ENCODE assay signal across 8 mouse cellular contexts in the genomic region with DNA sequence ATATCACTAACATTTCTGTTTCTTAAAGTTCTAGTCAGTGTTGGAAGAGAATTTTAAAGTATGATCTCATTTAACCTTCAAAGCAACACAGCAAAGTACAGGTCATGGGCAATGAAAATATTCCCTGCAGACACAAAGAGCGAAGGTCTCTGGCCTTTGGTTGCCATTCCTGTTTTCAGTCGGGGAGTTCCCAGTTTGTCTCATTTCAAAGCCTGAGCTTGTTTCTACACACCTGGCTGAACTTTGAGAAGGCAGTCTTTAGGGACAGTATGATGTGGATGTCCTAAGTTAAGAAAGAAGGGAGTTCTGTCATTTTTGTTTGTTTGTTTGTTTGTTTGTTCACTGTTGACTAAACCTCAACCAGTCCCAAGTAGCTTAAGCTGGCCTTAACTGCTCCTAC. TPM values are rescaled to one million over a fixed set of nuclear protein-coding genes. Genes with fewer than 3 reads are reported as not detected.
DNase-seq lines count a peak whose midpoint lies in the region; ATAC-seq and TF ChIP-seq lines count a peak whose summit lies in the region.

No protein-coding gene starts in this region.

- H3K4me2 ChIP-seq in hindbrain, embryonic 11.5 days (replicated peaks; ENCODE audit: low read depth, low read length) = peak overlapping the region; percentile 63
- H3K4me2 ChIP-seq in midbrain, embryonic 11.5 days = peak overlapping the region; percentile 62

- TF ChIP-seq CTCF in kidney, adult 2 months (conservative IDR thresholded peaks at IDR 0.05; ENCODE audit: insufficient read depth, insufficient read length, low read depth, low read length) = no peak
- TF ChIP-seq CTCF in bone marrow, adult 2 months (IDR thresholded peaks at IDR 0.05; ENCODE audit: control insufficient read depth, insufficient read depth, low read length) = no peak

- peaks cover 13% of the 10 kb centered on the region; the same call in 1 of the 2 replicates for H3K4me1 ChIP-seq in kidney, adult 2 months (ENCODE audit: control insufficient read depth, insufficient read depth, low read length)
- H3K4me1 ChIP-seq in bone marrow, adult 2 months (ENCODE audit: control insufficient read depth, insufficient read depth, low read length) = no peaks in the 10 kb centered on the region
- peaks cover 2% of the 10 kb centered on the region; the same call in 1 of the 2 replicates for H3K4me1 ChIP-seq in hindbrain, embryonic 11.5 days (replicated peaks; ENCODE audit: control insufficient read depth, insufficient read depth, low read length)
- peaks cover 17% of the 10 kb centered on the region for H3K4me1 ChIP-seq in midbrain, embryonic 11.5 days (ENCODE audit: control insufficient read depth, insufficient read depth, low read length)

- H3K27me3 ChIP-seq in kidney, adult 2 months (replicated peaks; ENCODE audit: control insufficient read depth, insufficient read depth, low read length) = no peaks in the 10 kb centered on the region
- H3K27me3 ChIP-seq in hindbrain, embryonic 11.5 days (ENCODE audit: control insufficient read depth, insufficient read depth, low read length) = no peaks in the 10 kb centered on the region
- H3K27me3 ChIP-seq in midbrain, embryonic 11.5 days (ENCODE audit: control insufficient read depth, insufficient read depth, low read length) = no peaks in the 10 kb centered on the region

- H3K27ac ChIP-seq in kidney, adult 2 months (ENCODE audit: insufficient read depth, low read depth, low read length) = peak overlapping the region; percentile 93
- peak overlapping the region; percentile 98 for H3K27ac ChIP-seq in bone marrow, adult 2 months (ENCODE audit: control insufficient read depth, insufficient read depth, low read depth, low read length, poor library complexity)
- H3K27ac ChIP-seq in hindbrain, embryonic 11.5 days (ENCODE audit: low read depth, low read length) = peak overlapping the region; percentile 100
- peak overlapping the region; percentile 99 for H3K27ac ChIP-seq in midbrain, embryonic 11.5 days (ENCODE audit: low read depth, low read length)

- TF ChIP-seq POLR2A in kidney, adult 2 months (IDR thresholded peaks at IDR 0.05; ENCODE audit: low read depth, low read length) = no peak
- TF ChIP-seq POLR2A in bone marrow, adult 2 months (IDR thresholded peaks at IDR 0.05; ENCODE audit: borderline replicate concordance, control insufficient read depth, low read depth, low read length) = no peak

- H3K9ac ChIP-seq in hindbrain, embryonic 11.5 days (ENCODE audit: low read depth, low read length) = peak overlapping the region; percentile 90
- peak overlapping the region; percentile 99 for H3K9ac ChIP-seq in midbrain, embryonic 11.5 days (ENCODE audit: low read length)

- WGBS in kidney, adult 2 months = 36% methylated on average over 2 of the region's 2 CpGs
- 70% methylated on average over 2 of the region's 2 CpGs for WGBS in bone marrow, adult 2 months
- WGBS in hindbrain, embryonic 11.5 days = 57% methylated on average over 2 of the region's 2 CpGs
- 51% methylated on average over 2 of the region's 2 CpGs for WGBS in midbrain, embryonic 11.5 days

- no peak for ATAC-seq in hindbrain, embryonic 11.5 days (ENCODE audit: low FRiP score)
- no peak for ATAC-seq in midbrain, embryonic 11.5 days (ENCODE audit: low FRiP score)

- no peaks in the 10 kb centered on the region for H3K36me3 ChIP-seq in kidney, adult 2 months (ENCODE audit: control insufficient read depth, insufficient read depth, low read length)
- H3K36me3 ChIP-seq in hindbrain, embryonic 11.5 days (ENCODE audit: control insufficient read depth, insufficient read depth, low read length) = no peaks in the 10 kb centered on the region
- no peaks in the 10 kb centered on the region for H3K36me3 ChIP-seq in midbrain, embryonic 11.5 days (ENCODE audit: control insufficient read depth, insufficient read depth, low read length)

- peak; percentile 47 for DNase-seq in kidney, adult 2 months
- DNase-seq in kidney, adult 18-20 months = no peak
- DNase-seq in hindbrain, embryonic 11.5 days (ENCODE audit: low spot score) = no peak
- DNase-seq in midbrain, embryonic 11.5 days (ENCODE audit: low spot score, missing footprints) = peak; percentile 86
- no peak for DNase-seq in left cerebral cortex, adult 18-20 months (ENCODE audit: low spot score in 2 of 2)
- DNase-seq in frontal cortex, postnatal 10 days (ENCODE audit: low spot score in 2 of 2) = no peak
- DNase-seq in right cerebral cortex, postnatal 14 days = no peak

- H3K9me3 ChIP-seq in hindbrain, embryonic 11.5 days (ENCODE audit: control insufficient read depth, low read length) = no peaks in the 10 kb centered on the region
- no peaks in the 10 kb centered on the region for H3K9me3 ChIP-seq in midbrain, embryonic 11.5 days (ENCODE audit: control insufficient read depth, low read length)

- peak overlapping the region; percentile 99 for H3K4me3 ChIP-seq in kidney, adult 2 months (ENCODE audit: insufficient read depth, low read depth, low read length)
- H3K4me3 ChIP-seq in bone marrow, adult 2 months (replicated peaks; ENCODE audit: control insufficient read depth, low read depth, low read length) = peak overlapping the region; percentile 88
- 0 out of 2 replicates have a peak overlapping the region, but pooled peaks have one; percentile 80 for H3K4me3 ChIP-seq in hindbrain, embryonic 11.5 days (ENCODE audit: low read depth, low read length)
- H3K4me3 ChIP-seq in midbrain, embryonic 11.5 days (ENCODE audit: low read depth, low read length) = peak overlapping the region; percentile 91

RNA-seq across cellular contexts. Expression of a gene that starts 1.0 kb away (rescaled TPM):
- 4.1 and 4.9 TPM in 2 replicates for polyA plus RNA-seq in kidney, adult 2 months (2012; rRNA removed)
- 5.0 and 9.6 TPM in 2 replicates for polyA plus RNA-seq in bone marrow, adult 2 months (2011; ENCODE audit: insufficient read depth, insufficient read length, low replicate concordance, missing spikeins)
- polyA plus RNA-seq in hindbrain, embryonic 11.5 days (2014; fragmentation: Nextera tagmentation; extraction: Ambion mirVana) = 6.9 and 7.5 TPM in 2 replicates
- 6.8 and 7.9 TPM in 2 replicates for polyA plus RNA-seq in midbrain, embryonic 11.5 days (2014; fragmentation: Nextera tagmentation; extraction: Ambion mirVana)
- total RNA-seq in left cerebral cortex, adult 18-20 months (2021) = 10 to 100 TPM; 20.4 to 20.7 TPM

Comparison
In these comparisons a context has a peak if more than half of its experiments do, and no peak if none do; other contexts are left out.
1. DNase-seq: peak in kidney, adult 2 months (single experiment) and midbrain, embryonic 11.5 days (single experiment); none in kidney, adult 18-20 months (single experiment), hindbrain, embryonic 11.5 days (single experiment), left cerebral cortex, adult 18-20 months (0 of 2), frontal cortex, postnatal 10 days (0 of 2) and right cerebral cortex, postnatal 14 days (single experiment).
2. Peak in every context shown above with its lines, with median percentiles within 50 percentile points of each other: H3K27ac ChIP-seq and H3K4me3 ChIP-seq.